Mouse (Mus musculus) liver, embryonic 13.5 days (tissue): ENCODE results near the gene Sgce. TPM values are rescaled to one million over a fixed set of nuclear protein-coding genes. Genes with fewer than 3 reads are reported as not detected.
"Not testable (repeated sequence)": the region's sequence is repeated elsewhere in the genome, so short reads cannot be mapped to it uniquely, and the experiment has no call there.

ENCODE experiments used
- ATAC-seq: fragments of 200-750 bp; cut with Nextera tagmentation; 2 replicates; pipeline ENCODE4 v1.8.0; 2017; ENCODE audit warnings: low read depth, mild to moderate bottlenecking, moderate number of reproducible peaks, moderate library complexity
- DNase-seq: peaks from one replicate; pipeline ENCODE4 v3.0.0; 2022
- H3K27ac ChIP-seq: fragments of 300-500 bp; sonication (generic); 2 replicates; pipeline ENCODE4 v1.5.1; 2015; ENCODE audit warnings: moderate library complexity, mild to moderate bottlenecking, inconsistent platforms
- H3K27me3 ChIP-seq: fragments of 300-500 bp; sonication (generic); 2 replicates; pipeline ENCODE4 v1.6.1; 2015; ENCODE audit warnings: mild to moderate bottlenecking, inconsistent platforms
- H3K36me3 ChIP-seq: fragments of 300-500 bp; sonication (generic); 2 replicates; pipeline ENCODE4 v1.6.1; 2015; ENCODE audit warnings: mild to moderate bottlenecking, inconsistent platforms
- H3K4me1 ChIP-seq: fragments of 300-500 bp; sonication (generic); replicated peaks from 2 replicates; pipeline ENCODE4 v1.6.1; 2015; ENCODE audit warnings: inconsistent platforms
- H3K4me2 ChIP-seq: fragments of 300-500 bp; sonication (generic); 2 replicates; pipeline ENCODE4 v1.6.1; 2015; ENCODE audit warnings: inconsistent platforms, mild to moderate bottlenecking, moderate library complexity
- H3K4me3 ChIP-seq: fragments of 300-500 bp; sonication (generic); replicated peaks from 2 replicates; pipeline ENCODE4 v1.5.1; 2015; ENCODE audit warnings: mild to moderate bottlenecking, inconsistent platforms
- H3K9ac ChIP-seq: fragments of 300-500 bp; sonication (generic); 2 replicates; pipeline ENCODE4 v1.6.1; 2015; ENCODE audit warnings: mild to moderate bottlenecking, inconsistent platforms
- H3K9me3 ChIP-seq: fragments of 300-500 bp; sonication (generic); replicated peaks from 2 replicates; pipeline ENCODE4 v1.6.1; 2016; ENCODE audit warnings: inconsistent platforms
- WGBS: fragments of 180-500 bp; shearing (Covaris S2); methylation state at CpG from one replicate; pipeline ENCODE4 v1.1.7; 2015; ENCODE audit not compliant: insufficient replicate concordance; 5-methylcytosine and 5-hydroxymethylcytosine counted together
- polyA plus RNA-seq: library from polyadenylated mRNA; unstranded; fragments of >200 nt; fragmentation: Nextera tagmentation; extraction: Ambion mirVana; gene quantifications from 2 replicates; pipeline ENCODE4 v1.2.1, GENCODE M21; 2015

Gene Sgce
- polyA plus RNA-seq, 1 experiment from 2014 or later: 17.3 TPM

- no peaks in the 10 kb centered on the region for H3K9me3 ChIP-seq
- no peaks in the 10 kb centered on the region for H3K27me3 ChIP-seq
- no peaks in the 10 kb centered on the region for H3K36me3 ChIP-seq
- no peak for DNase-seq
- H3K27ac ChIP-seq: no peak overlapping the region
- WGBS: 68% methylated on average over 4 of the region's 4 CpGs
- no peaks in the 10 kb centered on the region for H3K4me1 ChIP-seq
- no peak overlapping the region for H3K4me2 ChIP-seq
- no peak for ATAC-seq
- H3K4me3 ChIP-seq: no peak overlapping the region
- no peak overlapping the region for H3K9ac ChIP-seq
Measured at GRCm38 (mm10) chr6:4680576-4680975, 66.4 kb downstream of the Sgce start.

- Histone ChIP-seq H3K4me2 (no peak overlapping the region), H3K4me1 (no peaks in the 10 kb centered on the region), H3K4me3 (no peak overlapping the region), H3K9ac (no peak overlapping the region), H3K36me3 (no peaks in the 10 kb centered on the region), H3K9me3 (no peaks in the 10 kb centered on the region), H3K27ac (no peak overlapping the region), H3K27me3 (no peaks in the 10 kb centered on the region)
- DNase-seq (no peak), ATAC-seq (no peak)
- WGBS: 71% methylated on average over 1 of the region's 1 CpGs
Measured at GRCm38 (mm10) chr6:4679981-4680380, 67.0 kb downstream of the Sgce start.

GRCm38 (mm10) chr6:4677356-4677761 lies 69.6 kb downstream of the Sgce start:
- H3K4me2 ChIP-seq: no peak overlapping the region
- ATAC-seq (no peak), DNase-seq (no peak)
- H3K4me1 ChIP-seq: no peaks in the 10 kb centered on the region
- no peak overlapping the region for H3K9ac ChIP-seq
- H3K36me3 ChIP-seq: no peaks in the 10 kb centered on the region
- no peaks in the 10 kb centered on the region for H3K27me3 ChIP-seq
- no peak overlapping the region for H3K4me3 ChIP-seq
- no peak overlapping the region for H3K27ac ChIP-seq
- WGBS: 69% methylated on average over 1 of the region's 1 CpGs
- H3K9me3 ChIP-seq: no peaks in the 10 kb centered on the region

GRCm38 (mm10) chr6:4665154-4665553 lies 81.9 kb downstream of the Sgce start:
- H3K36me3 ChIP-seq: no peaks in the 10 kb centered on the region
- no peak overlapping the region for H3K4me2 ChIP-seq
- DNase-seq: no peak
- 46% methylated on average over 6 of the region's 6 CpGs for WGBS
- no peak overlapping the region for H3K9ac ChIP-seq
- no peaks in the 10 kb centered on the region for H3K27me3 ChIP-seq
- no peaks in the 10 kb centered on the region for H3K9me3 ChIP-seq
- H3K4me1 ChIP-seq: 0 out of 2 replicates have a peak, but pooled peaks cover 2% of the 10 kb centered on the region
- no peak overlapping the region for H3K4me3 ChIP-seq
- no peak overlapping the region for H3K27ac ChIP-seq
- ATAC-seq: no peak

GRCm38 (mm10) chr6:4664313-4664712 lies 82.7 kb downstream of the Sgce start:
- 0 out of 2 replicates have a peak, but pooled peaks have one; percentile 39 for ATAC-seq
- 8% methylated on average over 2 of the region's 2 CpGs for WGBS

GRCm38 (mm10) chr6:4663516-4663915 lies 83.5 kb downstream of the Sgce start:
- WGBS: 5% methylated on average over 2 of the region's 2 CpGs
- Histone ChIP-seq H3K4me3 (no peak overlapping the region), H3K9ac (no peak overlapping the region), H3K27me3 (no peaks in the 10 kb centered on the region), H3K9me3 (no peaks in the 10 kb centered on the region), H3K27ac (no peak overlapping the region), H3K36me3 (no peaks in the 10 kb centered on the region), H3K4me1 (0 out of 2 replicates have a peak, but pooled peaks cover 2% of the 10 kb centered on the region), H3K4me2 (no peak overlapping the region)
- DNase-seq: no peak
- no peak for ATAC-seq

More at GRCm38 (mm10) chr6:4664313-4664712, 82.7 kb downstream of the Sgce start:
- H3K4me2 ChIP-seq: no peak overlapping the region
- H3K4me3 ChIP-seq: no peak overlapping the region
- no peak for DNase-seq
- 0 out of 2 replicates have a peak, but pooled peaks cover 2% of the 10 kb centered on the region for H3K4me1 ChIP-seq
- no peak overlapping the region for H3K9ac ChIP-seq
- H3K9me3 ChIP-seq: no peaks in the 10 kb centered on the region
- no peak overlapping the region for H3K27ac ChIP-seq
- no peaks in the 10 kb centered on the region for H3K27me3 ChIP-seq
- no peaks in the 10 kb centered on the region for H3K36me3 ChIP-seq

GRCm38 (mm10) chr6:4658861-4659260 lies 88.1 kb downstream of the Sgce start:
- H3K4me1 ChIP-seq: no peaks in the 10 kb centered on the region
- H3K4me3 ChIP-seq: no peak overlapping the region
- DNase-seq (no peak), ATAC-seq (no peak)
- no peak overlapping the region for H3K4me2 ChIP-seq
- no peak overlapping the region for H3K9ac ChIP-seq
- H3K9me3 ChIP-seq: no peaks in the 10 kb centered on the region
- WGBS: 69% methylated on average over 13 of the region's 13 CpGs
- H3K27me3 ChIP-seq: no peaks in the 10 kb centered on the region
- no peaks in the 10 kb centered on the region for H3K36me3 ChIP-seq
- no peak overlapping the region for H3K27ac ChIP-seq

GRCm38 (mm10) chr6:4655924-4656323 lies 91.1 kb downstream of the Sgce start:
- Histone ChIP-seq H3K4me2 (no peak overlapping the region), H3K4me3 (no peak overlapping the region), H3K4me1 (no peaks in the 10 kb centered on the region), H3K9ac (no peak overlapping the region), H3K9me3 (no peaks in the 10 kb centered on the region), H3K27ac (no peak overlapping the region), H3K36me3 (no peaks in the 10 kb centered on the region), H3K27me3 (no peaks in the 10 kb centered on the region)
- DNase-seq (no peak), ATAC-seq (no peak)
- 80% methylated on average over 4 of the region's 4 CpGs for WGBS

GRCm38 (mm10) chr6:4655466-4655865 lies 91.5 kb downstream of the Sgce start:
- Histone ChIP-seq H3K4me1 (no peaks in the 10 kb centered on the region), H3K9ac (no peak overlapping the region), H3K4me2 (no peak overlapping the region), H3K4me3 (no peak overlapping the region), H3K36me3 (no peaks in the 10 kb centered on the region), H3K9me3 (no peaks in the 10 kb centered on the region), H3K27me3 (no peaks in the 10 kb centered on the region), H3K27ac (no peak overlapping the region)
- WGBS: 26% methylated on average over 5 of the region's 5 CpGs
- no peak for DNase-seq
- ATAC-seq: no peak

GRCm38 (mm10) chr6:4653741-4654140 lies 93.3 kb downstream of the Sgce start:
- H3K9ac ChIP-seq, ATAC-seq, H3K9me3 ChIP-seq, H3K4me3 ChIP-seq, H3K27ac ChIP-seq, H3K4me1 ChIP-seq, H3K36me3 ChIP-seq, H3K27me3 ChIP-seq, H3K4me2 ChIP-seq, DNase-seq: not testable (repeated sequence)
- whole genome bisulfite sequencing: 83% methylated on average over 12 of the region's 12 CpGs

GRCm38 (mm10) chr6:4652596-4653134 lies 94.3 kb downstream of the Sgce start:
- no peak for ATAC-seq
- H3K36me3 ChIP-seq: no peaks in the 10 kb centered on the region
- no peak overlapping the region for H3K9ac ChIP-seq
- DNase-seq: no peak
- H3K4me1 ChIP-seq: no peaks in the 10 kb centered on the region
- H3K4me3 ChIP-seq: no peak overlapping the region
- H3K9me3 ChIP-seq: no peaks in the 10 kb centered on the region
- WGBS: 74% methylated on average over 8 of the region's 8 CpGs
- H3K27ac ChIP-seq: no peak overlapping the region
- H3K27me3 ChIP-seq: no peaks in the 10 kb centered on the region
- no peak overlapping the region for H3K4me2 ChIP-seq

GRCm38 (mm10) chr6:4647351-4647750 lies 99.7 kb downstream of the Sgce start:
- H3K27me3 ChIP-seq: no peaks in the 10 kb centered on the region
- peaks cover 1% of the 10 kb centered on the region for H3K36me3 ChIP-seq
- H3K9me3 ChIP-seq: no peaks in the 10 kb centered on the region

More at GRCm38 (mm10) chr6:4647351-4647750, 99.7 kb downstream of the Sgce start:
- H3K4me1 ChIP-seq: no peaks in the 10 kb centered on the region
- no peak for DNase-seq
- ATAC-seq: no peak
- no peak overlapping the region for H3K9ac ChIP-seq
- 24% methylated on average over 3 of the region's 3 CpGs for WGBS
- H3K4me3 ChIP-seq: no peak overlapping the region
- H3K4me2 ChIP-seq: no peak overlapping the region
- no peak overlapping the region for H3K27ac ChIP-seq
